Mouse (Mus musculus): ENCODE measurements around the gene Ctnna3.

Gene Ctnna3

GRCm38 (mm10) chr10:63653571-63653970 lies 223.7 kb downstream of the Ctnna3 start:
- DNase-seq (ENCODE audit: low read depth, low spot score): no peak
- Histone ChIP-seq H3K27me3 (ENCODE audit: control insufficient read depth, insufficient read depth, low read length, poor library complexity, severe bottlenecking) (no peaks in the 10 kb centered on the region), H3K36me3 (ENCODE audit: control insufficient read depth, insufficient read depth, low read length, poor library complexity, severe bottlenecking) (no peaks in the 10 kb centered on the region)

DNA sequence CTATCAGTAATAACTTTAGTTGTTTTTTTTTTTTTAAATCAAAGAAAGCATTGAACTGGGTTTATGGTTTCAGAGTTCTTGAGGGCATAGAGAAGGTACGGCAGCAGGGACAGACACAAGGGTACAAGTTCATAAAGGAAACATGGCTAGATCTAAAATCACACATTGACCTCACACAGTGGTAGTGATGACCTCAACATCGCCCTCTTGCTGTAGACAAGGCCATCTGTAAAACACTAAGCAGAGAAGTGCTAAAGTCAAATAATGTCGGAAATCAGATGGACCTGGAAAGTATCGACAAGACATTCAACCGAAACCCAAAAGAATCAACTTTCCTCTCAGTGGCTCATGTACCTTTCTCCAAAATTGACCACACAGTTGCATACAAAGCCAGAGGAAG lies 224.7 kb downstream of the Ctnna3 start:
- Histone ChIP-seq H3K27me3 (ENCODE audit: control insufficient read depth, insufficient read depth, low read length, poor library complexity, severe bottlenecking) (no peaks in the 10 kb centered on the region), H3K36me3 (ENCODE audit: control insufficient read depth, insufficient read depth, low read length, poor library complexity, severe bottlenecking) (no peaks in the 10 kb centered on the region)
- DNase-seq (ENCODE audit: low read depth, low spot score): no peak

DNA sequence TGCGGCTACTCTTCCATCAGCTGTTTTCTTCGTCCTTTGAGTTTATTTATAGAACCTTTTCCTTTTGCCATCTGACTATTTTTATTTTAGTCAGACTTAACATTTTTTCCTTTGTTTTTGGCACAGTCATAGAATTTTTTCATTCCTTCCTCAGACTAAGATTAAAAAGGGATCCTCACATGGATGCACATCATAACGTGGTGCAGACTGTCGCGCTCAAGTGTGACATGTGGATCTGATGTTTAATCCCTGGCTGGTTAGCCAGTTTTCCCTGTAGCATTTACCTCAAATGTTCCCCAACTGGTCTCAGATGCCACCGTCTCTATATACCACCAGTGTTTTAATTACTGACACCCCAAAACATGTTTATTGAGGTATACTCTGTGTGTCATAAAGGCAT lies 246.4 kb downstream of the Ctnna3 start:
- no peaks in the 10 kb centered on the region for H3K27me3 ChIP-seq (ENCODE audit: control insufficient read depth, insufficient read depth, low read length, poor library complexity, severe bottlenecking)
- H3K36me3 ChIP-seq (ENCODE audit: control insufficient read depth, insufficient read depth, low read length, poor library complexity, severe bottlenecking): no peaks in the 10 kb centered on the region
- DNase-seq (ENCODE audit: low read depth, low spot score): no peak

- H3K36me3 ChIP-seq (ENCODE audit: control insufficient read depth, insufficient read depth, low read length, poor library complexity, severe bottlenecking): no peaks in the 10 kb centered on the region
These were observed 259.3 kb downstream of the Ctnna3 start for GRCm38 (mm10) chr10:63689233-63689632.

GRCm38 (mm10) chr10:63689651-63690050 lies 259.8 kb downstream of the Ctnna3 start:
- Histone ChIP-seq H3K36me3 (ENCODE audit: control insufficient read depth, insufficient read depth, low read length, poor library complexity, severe bottlenecking) (no peaks in the 10 kb centered on the region), H3K27me3 (ENCODE audit: control insufficient read depth, insufficient read depth, low read length, poor library complexity, severe bottlenecking) (no peaks in the 10 kb centered on the region)
- DNase-seq (ENCODE audit: low read depth, low spot score): no peak

More at GRCm38 (mm10) chr10:63689233-63689632, 259.3 kb downstream of the Ctnna3 start:
- DNase-seq (ENCODE audit: low read depth, low spot score): no peak
- no peaks in the 10 kb centered on the region for H3K27me3 ChIP-seq (ENCODE audit: control insufficient read depth, insufficient read depth, low read length, poor library complexity, severe bottlenecking)

GRCm38 (mm10) chr10:63692039-63692438 lies 262.1 kb downstream of the Ctnna3 start:
- Histone ChIP-seq H3K27me3 (ENCODE audit: control insufficient read depth, insufficient read depth, low read length, poor library complexity, severe bottlenecking) (no peaks in the 10 kb centered on the region), H3K36me3 (ENCODE audit: control insufficient read depth, insufficient read depth, low read length, poor library complexity, severe bottlenecking) (no peaks in the 10 kb centered on the region)
- no peak for DNase-seq (ENCODE audit: low read depth, low spot score)

DNA sequence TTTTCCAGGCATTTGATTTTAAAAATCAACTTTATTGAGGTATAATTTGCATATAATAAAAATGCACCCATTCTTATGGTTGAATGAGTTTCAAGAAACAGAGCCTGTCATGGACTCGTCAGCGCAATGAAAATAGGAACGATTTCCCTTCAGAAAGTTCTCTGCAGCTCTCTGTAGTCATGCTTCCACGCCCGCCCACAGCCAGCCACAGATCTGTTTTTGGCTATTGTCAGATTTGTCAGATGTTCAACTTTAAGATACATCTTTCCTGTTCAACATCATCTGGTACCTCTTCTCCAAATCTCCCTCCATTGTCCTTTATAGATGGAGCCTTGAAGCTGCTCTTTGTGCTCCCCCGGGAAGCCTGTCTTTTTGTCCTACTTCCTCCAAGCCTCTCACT lies 280.3 kb downstream of the Ctnna3 start:
- H3K36me3 ChIP-seq (ENCODE audit: control insufficient read depth, insufficient read depth, low read length, poor library complexity, severe bottlenecking): no peaks in the 10 kb centered on the region
- DNase-seq (ENCODE audit: low read depth, low spot score): no peak

DNA sequence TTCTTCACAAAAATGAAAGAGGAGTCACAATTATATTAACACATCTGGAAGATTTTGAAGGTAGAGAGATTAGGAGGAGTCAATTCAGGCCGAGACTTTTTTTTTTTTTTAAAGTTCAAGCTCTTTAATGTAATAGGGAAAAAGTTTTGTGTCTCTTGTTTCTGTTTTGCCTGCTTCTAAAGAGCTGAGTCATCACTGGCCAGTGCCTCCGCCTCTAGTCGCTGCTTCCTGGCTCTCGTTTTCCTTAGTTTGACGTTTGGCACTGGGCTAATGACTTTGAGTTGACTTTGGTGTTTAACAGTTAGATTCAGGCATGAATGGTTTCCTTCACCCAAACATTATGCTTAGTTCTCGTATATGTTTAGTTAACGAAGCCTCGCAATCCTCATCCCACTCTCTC lies 282.6 kb downstream of the Ctnna3 start:
- DNase-seq (ENCODE audit: low read depth, low spot score): no peak
- Histone ChIP-seq H3K36me3 (ENCODE audit: control insufficient read depth, insufficient read depth, low read length, poor library complexity, severe bottlenecking) (no peaks in the 10 kb centered on the region), H3K27me3 (ENCODE audit: control insufficient read depth, insufficient read depth, low read length, poor library complexity, severe bottlenecking) (no peaks in the 10 kb centered on the region)

More for the DNA sequence above, 280.3 kb downstream of the Ctnna3 start:
- H3K27me3 ChIP-seq (ENCODE audit: control insufficient read depth, insufficient read depth, low read length, poor library complexity, severe bottlenecking): no peaks in the 10 kb centered on the region

- no peak for DNase-seq (ENCODE audit: low read depth, low spot score)
- no peaks in the 10 kb centered on the region for H3K36me3 ChIP-seq (ENCODE audit: control insufficient read depth, insufficient read depth, low read length, poor library complexity, severe bottlenecking)
- H3K27me3 ChIP-seq (ENCODE audit: control insufficient read depth, insufficient read depth, low read length, poor library complexity, severe bottlenecking): no peaks in the 10 kb centered on the region
These were observed 284.3 kb downstream of the Ctnna3 start for GRCm38 (mm10) chr10:63714151-63714550.

- no peak for DNase-seq (ENCODE audit: low read depth, low spot score)
- Histone ChIP-seq H3K27me3 (ENCODE audit: control insufficient read depth, insufficient read depth, low read length, poor library complexity, severe bottlenecking) (no peaks in the 10 kb centered on the region), H3K36me3 (ENCODE audit: control insufficient read depth, insufficient read depth, low read length, poor library complexity, severe bottlenecking) (no peaks in the 10 kb centered on the region)
These were observed 339.0 kb downstream of the Ctnna3 start for GRCm38 (mm10) chr10:63768871-63769270.

DNA sequence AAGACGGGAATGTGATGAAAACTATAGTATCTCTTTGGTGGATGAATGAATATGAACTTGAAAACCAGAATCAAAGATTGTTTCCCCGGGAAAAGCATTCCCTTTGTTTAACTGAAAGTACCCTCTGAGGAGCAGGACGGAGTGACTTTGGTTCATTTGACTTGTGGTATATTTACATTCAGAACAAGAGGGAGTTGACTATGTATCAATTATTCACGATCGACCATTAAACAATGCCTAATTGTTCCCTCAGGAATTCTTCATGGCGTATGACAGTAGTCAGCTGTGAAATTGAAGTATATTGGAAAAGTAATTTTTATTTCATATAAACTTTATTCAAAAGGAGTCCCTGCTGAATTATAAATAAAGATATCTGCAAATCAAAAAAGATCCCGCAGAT lies 341.8 kb downstream of the Ctnna3 start:
- no peak for DNase-seq (ENCODE audit: low read depth, low spot score)
- Histone ChIP-seq H3K36me3 (ENCODE audit: control insufficient read depth, insufficient read depth, low read length, poor library complexity, severe bottlenecking) (no peaks in the 10 kb centered on the region), H3K27me3 (ENCODE audit: control insufficient read depth, insufficient read depth, low read length, poor library complexity, severe bottlenecking) (no peaks in the 10 kb centered on the region)

DNA sequence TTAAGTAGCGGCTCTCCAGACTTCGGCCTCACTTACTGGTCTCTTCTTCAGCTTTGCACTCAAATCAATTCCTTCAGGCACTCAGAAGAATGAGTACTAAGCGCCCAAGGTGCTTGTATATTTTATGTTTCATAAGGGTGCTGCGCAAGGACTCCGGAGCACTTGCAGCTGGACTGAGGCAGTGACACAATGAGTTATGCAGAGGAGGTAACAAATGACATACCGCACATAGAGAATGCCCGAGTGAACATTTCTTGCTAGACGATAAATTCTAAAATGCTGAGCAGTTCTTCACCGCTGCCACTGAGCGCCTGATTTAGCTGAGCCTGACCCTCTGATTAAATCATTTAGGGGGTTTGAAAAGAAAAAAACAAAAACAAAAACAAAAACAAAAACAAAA lies 342.2 kb downstream of the Ctnna3 start:
- Histone ChIP-seq H3K36me3 (ENCODE audit: control insufficient read depth, insufficient read depth, low read length, poor library complexity, severe bottlenecking) (no peaks in the 10 kb centered on the region), H3K27me3 (ENCODE audit: control insufficient read depth, insufficient read depth, low read length, poor library complexity, severe bottlenecking) (no peaks in the 10 kb centered on the region)
- DNase-seq (ENCODE audit: low read depth, low spot score): no peak

DNA sequence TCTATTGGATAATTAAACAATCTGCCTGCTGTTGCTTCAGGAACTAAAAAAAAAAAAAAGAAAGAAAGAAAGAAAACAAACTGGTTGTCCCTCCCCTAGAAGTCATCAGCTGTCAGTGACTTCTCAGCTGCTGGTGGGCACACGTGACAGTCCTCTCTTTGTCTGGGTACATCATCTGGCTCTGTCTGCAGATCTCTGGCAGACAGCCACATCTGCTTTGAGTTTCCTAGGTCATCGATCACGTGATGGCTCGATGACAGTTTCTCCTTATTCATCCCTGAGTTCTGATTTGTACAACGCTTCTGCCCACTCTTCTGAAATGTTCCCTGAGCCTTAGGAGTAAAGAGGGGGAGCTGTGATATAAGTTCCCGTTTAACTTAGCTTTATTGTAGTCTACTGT lies 352.1 kb downstream of the Ctnna3 start:
- no peaks in the 10 kb centered on the region for H3K36me3 ChIP-seq (ENCODE audit: control insufficient read depth, insufficient read depth, low read length, poor library complexity, severe bottlenecking)
- no peaks in the 10 kb centered on the region; the same call in 1 of the 2 replicates for H3K27me3 ChIP-seq (ENCODE audit: control insufficient read depth, insufficient read depth, low read length, poor library complexity, severe bottlenecking)
- no peak for DNase-seq (ENCODE audit: low read depth, low spot score)

DNA sequence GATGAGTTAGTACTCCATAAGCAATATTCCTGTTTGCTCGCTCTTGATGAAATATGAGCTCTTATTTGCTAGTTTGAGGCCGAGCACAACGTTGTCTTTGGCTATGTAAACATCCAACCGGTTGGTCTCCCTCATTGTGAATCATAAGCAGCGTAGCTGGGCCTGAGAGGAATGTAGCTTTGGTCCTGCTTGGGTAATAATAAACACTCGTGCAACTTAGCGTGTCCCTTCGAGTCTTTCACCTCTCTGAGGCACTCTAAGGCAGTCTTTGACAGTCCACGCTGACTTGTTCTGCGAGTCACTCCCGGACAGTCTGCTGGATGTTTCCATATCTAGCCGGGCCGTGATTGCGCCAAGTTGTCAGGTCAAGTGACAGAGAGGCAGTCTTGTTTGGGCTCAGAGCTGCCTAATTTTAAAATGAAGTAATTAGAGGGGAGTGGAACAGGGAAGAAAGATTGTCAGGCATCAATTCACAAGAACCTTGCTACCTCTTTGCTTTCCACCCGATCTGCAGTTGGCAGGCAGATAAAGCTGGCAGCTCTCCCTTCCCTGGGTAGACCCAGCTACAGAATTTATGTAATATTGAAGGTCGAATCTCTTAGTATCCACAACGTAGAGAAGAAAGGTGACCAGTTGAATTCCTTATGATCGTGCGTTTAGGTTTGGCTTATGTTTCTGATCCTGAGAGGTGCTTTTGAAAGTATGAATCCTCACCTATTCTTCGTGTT lies 355.1 kb downstream of the Ctnna3 start:
- DNase-seq (ENCODE audit: low read depth, low spot score): no peak
- Histone ChIP-seq H3K27me3 (ENCODE audit: control insufficient read depth, insufficient read depth, low read length, poor library complexity, severe bottlenecking) (no peaks in the 10 kb centered on the region; the same call in 1 of the 2 replicates), H3K36me3 (ENCODE audit: control insufficient read depth, insufficient read depth, low read length, poor library complexity, severe bottlenecking) (no peaks in the 10 kb centered on the region)

- Histone ChIP-seq H3K36me3 (ENCODE audit: control insufficient read depth, insufficient read depth, low read length, poor library complexity, severe bottlenecking) (no peaks in the 10 kb centered on the region), H3K27me3 (ENCODE audit: control insufficient read depth, insufficient read depth, low read length, poor library complexity, severe bottlenecking) (no peaks in the 10 kb centered on the region; the same call in 1 of the 2 replicates)
- no peak for DNase-seq (ENCODE audit: low read depth, low spot score)
These were observed 356.5 kb downstream of the Ctnna3 start for GRCm38 (mm10) chr10:63786390-63786789.

DNA sequence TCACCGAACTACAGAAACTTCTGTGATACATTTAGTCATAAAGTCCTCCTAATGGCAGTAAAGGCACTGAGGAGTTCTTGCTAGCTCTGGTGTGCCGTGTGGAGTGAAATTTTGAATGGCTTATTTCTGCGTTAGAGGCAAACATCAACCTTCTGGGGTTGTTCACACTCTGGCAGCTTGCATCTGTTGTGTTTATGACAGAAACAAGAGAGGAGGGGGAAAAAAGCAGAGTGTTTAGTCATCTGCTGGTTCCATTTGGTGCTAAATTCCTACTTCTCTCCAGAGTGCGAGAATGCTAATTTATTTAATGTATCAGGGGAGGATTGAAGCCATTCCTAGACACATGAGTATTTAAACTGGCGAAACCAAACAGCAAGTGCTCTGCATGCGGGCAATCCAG lies 374.0 kb downstream of the Ctnna3 start:
- DNase-seq (ENCODE audit: low read depth, low spot score): no peak
- Histone ChIP-seq H3K36me3 (ENCODE audit: control insufficient read depth, insufficient read depth, low read length, poor library complexity, severe bottlenecking) (no peaks in the 10 kb centered on the region), H3K27me3 (ENCODE audit: control insufficient read depth, insufficient read depth, low read length, poor library complexity, severe bottlenecking) (no peaks in the 10 kb centered on the region)
